Mouse (Mus musculus): ENCODE data around the gene Axin2.
A peak's percentile ranks its signal among the peaks of the same experiment; 100 is the strongest.

The Axin2 gene

GRCm38 (mm10) chr11:108902303-108902702 lies 17.8 kb upstream of the Axin2 start:
- DNase-seq (ENCODE audit: low spot score in 2 of 2) = no peak

GRCm38 (mm10) chr11:108906590-108907254 lies 13.4 kb upstream of the Axin2 start:
- DNase-seq (ENCODE audit: low spot score in 2 of 2) = no peak

GRCm38 (mm10) chr11:108909396-108910195 lies 10.6 kb upstream of the Axin2 start:
- no peak for DNase-seq (ENCODE audit: low spot score in 2 of 2)

- no peak for DNase-seq (ENCODE audit: low spot score in 2 of 2)
Measured at GRCm38 (mm10) chr11:108910328-108910886, 9.7 kb upstream of the Axin2 start.

GRCm38 (mm10) chr11:108910903-108911302 lies 9.2 kb upstream of the Axin2 start:
- no peak for DNase-seq (ENCODE audit: low spot score in 2 of 2)

- DNase-seq (ENCODE audit: low spot score in 2 of 2) = no peak
Measured at GRCm38 (mm10) chr11:108912174-108912573, 8.0 kb upstream of the Axin2 start.

GRCm38 (mm10) chr11:108917422-108918324 lies 2.5 kb upstream of the Axin2 start:
- peak; percentile 22 to 44 for DNase-seq (ENCODE audit: low spot score in 2 of 2)

GRCm38 (mm10) chr11:108920636-108921505 lies 722 bp downstream of the Axin2 start:
- DNase-seq (ENCODE audit: low spot score in 2 of 2) = peak; percentile 82 to 84

GRCm38 (mm10) chr11:108921506-108922455 lies 1.6 kb downstream of the Axin2 start:
- peak; percentile 20 to 23 for DNase-seq (ENCODE audit: low spot score in 2 of 2)

- no peak for DNase-seq (ENCODE audit: low spot score in 2 of 2)
Measured at GRCm38 (mm10) chr11:108922511-108923187, 2.5 kb downstream of the Axin2 start.

GRCm38 (mm10) chr11:108923188-108923575 lies 3.0 kb downstream of the Axin2 start:
- DNase-seq (ENCODE audit: low spot score in 2 of 2) = no peak

GRCm38 (mm10) chr11:108923781-108924180 lies 3.6 kb downstream of the Axin2 start:
- DNase-seq (ENCODE audit: low spot score in 2 of 2) = no peak

GRCm38 (mm10) chr11:108924346-108924745 lies 4.2 kb downstream of the Axin2 start:
- DNase-seq (ENCODE audit: low spot score in 2 of 2) = no peak

GRCm38 (mm10) chr11:108925202-108925601 lies 5.1 kb downstream of the Axin2 start:
- peak; percentile 50 to 74 for DNase-seq (ENCODE audit: low spot score in 2 of 2)

GRCm38 (mm10) chr11:108925826-108926225 lies 5.7 kb downstream of the Axin2 start:
- no peak for DNase-seq (ENCODE audit: low spot score in 2 of 2)

- DNase-seq (ENCODE audit: low spot score in 2 of 2) = no peak
Measured at GRCm38 (mm10) chr11:108926345-108927092, 6.4 kb downstream of the Axin2 start.

- DNase-seq (ENCODE audit: low spot score in 2 of 2) = no peak
Measured at GRCm38 (mm10) chr11:108927093-108927444, 6.9 kb downstream of the Axin2 start.

- no peak for DNase-seq (ENCODE audit: low spot score in 2 of 2)
Measured at GRCm38 (mm10) chr11:108928096-108928495, 7.9 kb downstream of the Axin2 start.
